Mouse (Mus musculus) cerebral cortex, adult 2 months (tissue): Measurements from ENCODE around the gene Clpsl2.

ENCODE experiments used
- WGBS: fragments of 180-500 bp; shearing (Covaris S2); methylation state at CpG from one replicate; pipeline ENCODE4 v1.1.7; 2018; 5-methylcytosine and 5-hydroxymethylcytosine counted together

Gene Clpsl2

GRCm38 (mm10) chr17:28557772-28558171, 8.6 kb downstream of the Clpsl2 start:
- 82% methylated on average over 6 of the region's 6 CpGs for WGBS

- 93% methylated on average over 4 of the region's 4 CpGs for WGBS
These were observed 11.4 kb downstream of the Clpsl2 start, which contains the start of gene Clps for GRCm38 (mm10) chr17:28560598-28560997. Gene Clps (minus strand): TSS chr17:28560766.

- 71% methylated on average over 7 of the region's 7 CpGs for WGBS
These were observed 12.4 kb downstream of the Clpsl2 start for GRCm38 (mm10) chr17:28561613-28562012.

- 33% methylated on average over 3 of the region's 3 CpGs for WGBS
These were observed 18.3 kb downstream of the Clpsl2 start for GRCm38 (mm10) chr17:28567541-28567940.

GRCm38 (mm10) chr17:28571868-28572267, 22.7 kb downstream of the Clpsl2 start:
- 79% methylated on average over 3 of the region's 3 CpGs for WGBS

GRCm38 (mm10) chr17:28572521-28572920, 23.3 kb downstream of the Clpsl2 start:
- WGBS = 76% methylated on average over 7 of the region's 7 CpGs

GRCm38 (mm10) chr17:28572941-28573340, 23.7 kb downstream of the Clpsl2 start:
- 61% methylated on average over 6 of the region's 6 CpGs for WGBS

- 20% methylated on average over 50 of the region's 50 CpGs for WGBS
These were observed 26.3 kb downstream of the Clpsl2 start, which contains the start of gene Lhfpl5 for GRCm38 (mm10) chr17:28575244-28576125. Gene Lhfpl5 (plus strand): TSS chr17:28575641.

- WGBS = 18% methylated on average over 9 of the region's 9 CpGs
These were observed 31.2 kb downstream of the Clpsl2 start for GRCm38 (mm10) chr17:28580396-28580795.

GRCm38 (mm10) chr17:28581056-28581455, 31.8 kb downstream of the Clpsl2 start:
- WGBS = 61% methylated on average over 2 of the region's 2 CpGs

GRCm38 (mm10) chr17:28586509-28586908, 37.3 kb downstream of the Clpsl2 start:
- WGBS = 85% methylated on average over 3 of the region's 3 CpGs

GRCm38 (mm10) chr17:28588591-28588990, 39.4 kb downstream of the Clpsl2 start:
- WGBS = 33% methylated on average over 2 of the region's 2 CpGs

GRCm38 (mm10) chr17:28590596-28590995, 41.4 kb downstream of the Clpsl2 start:
- 72% methylated on average over 3 of the region's 3 CpGs for WGBS

GRCm38 (mm10) chr17:28591476-28591875, 42.3 kb downstream of the Clpsl2 start:
- WGBS = 95% methylated on average over 5 of the region's 5 CpGs

- WGBS = 9% methylated on average over 4 of the region's 4 CpGs
These were observed 43.8 kb downstream of the Clpsl2 start for GRCm38 (mm10) chr17:28592998-28593397.

- 48% methylated on average over 4 of the region's 4 CpGs for WGBS
These were observed 44.8 kb downstream of the Clpsl2 start for GRCm38 (mm10) chr17:28593965-28594364.

- WGBS = 65% methylated on average over 5 of the region's 5 CpGs
These were observed 51.6 kb downstream of the Clpsl2 start for GRCm38 (mm10) chr17:28600780-28601179.

- WGBS = 48% methylated on average over 9 of the region's 9 CpGs
These were observed 52.5 kb downstream of the Clpsl2 start for GRCm38 (mm10) chr17:28601557-28602250.
